Mouse (Mus musculus): ENCODE results near the gene Nr5a2. TPM values are rescaled to one million over a fixed set of nuclear protein-coding genes. Genes with fewer than 3 reads are reported as not detected.
A peak's percentile ranks its signal among the peaks of the same experiment; 100 is the strongest.

Gene Nr5a2
- total and polyA plus RNA-seq, 3 experiments: 0.18 to 0.80 (median 0.60) TPM

- intact Hi-C loops (cut with DNase I): no loop called here
- TF ChIP-seq EP300 (IDR thresholded peaks at IDR 0.05; ENCODE audit: insufficient read depth, low read depth, low read length): no peak
- TF ChIP-seq POLR2A (IDR thresholded peaks at IDR 0.05; ENCODE audit: insufficient read depth, low read depth, low read length): no peak
- peak; percentile 56 for TF ChIP-seq CTCF (IDR thresholded peaks at IDR 0.05)
Measured at GRCm38 (mm10) chr1:136866481-136867092, 93.7 kb downstream of the Nr5a2 start.

GRCm38 (mm10) chr1:136863209-136863608, 97.0 kb downstream of the Nr5a2 start:
- Histone ChIP-seq H3K9ac (ENCODE audit: low read depth, low read length) (no peak overlapping the region), H3K4me1 (ENCODE audit: control insufficient read depth, insufficient read depth, low read length) (no peaks in the 10 kb centered on the region), H3K4me3 (no peak overlapping the region), H3K27ac (no peak overlapping the region), H3K27me3 (ENCODE audit: control insufficient read depth, insufficient read depth, low read length) (no peaks in the 10 kb centered on the region), H3K36me3 (ENCODE audit: control insufficient read depth, insufficient read depth, low read length) (peaks cover under 1% of the 10 kb centered on the region; the same call in 1 of the 2 replicates), H3K79me2 (replicated peaks; ENCODE audit: control insufficient read depth, insufficient read depth, low read length) (no peaks in the 10 kb centered on the region)
- no peak for DNase-seq
- TF ChIP-seq POLR2A (IDR thresholded peaks at IDR 0.05; ENCODE audit: insufficient read depth, low read depth, low read length): no peak
- TF ChIP-seq EP300 (IDR thresholded peaks at IDR 0.05; ENCODE audit: insufficient read depth, low read depth, low read length): no peak
- TF ChIP-seq CTCF (IDR thresholded peaks at IDR 0.05): no peak
- intact Hi-C loops (cut with DNase I): no loop called here
- 63% methylated on average over 6 of the region's 6 CpGs for WGBS

More at GRCm38 (mm10) chr1:136866481-136867092, 93.7 kb downstream of the Nr5a2 start:
- H3K9ac ChIP-seq (ENCODE audit: low read depth, low read length): no peak overlapping the region
- no peaks in the 10 kb centered on the region for H3K27me3 ChIP-seq (ENCODE audit: control insufficient read depth, insufficient read depth, low read length)
- no peaks in the 10 kb centered on the region for H3K79me2 ChIP-seq (replicated peaks; ENCODE audit: control insufficient read depth, insufficient read depth, low read length)
- no peak for DNase-seq
- WGBS: 81% methylated on average over 9 of the region's 9 CpGs
- no peak overlapping the region for H3K4me3 ChIP-seq
- peaks cover 1% of the 10 kb centered on the region; the same call in 1 of the 2 replicates for H3K36me3 ChIP-seq (ENCODE audit: control insufficient read depth, insufficient read depth, low read length)
- no peaks in the 10 kb centered on the region; the same call in 1 of the 2 replicates for H3K4me1 ChIP-seq (ENCODE audit: control insufficient read depth, insufficient read depth, low read length)
- no peak overlapping the region for H3K27ac ChIP-seq

- H3K4me1 ChIP-seq (ENCODE audit: control insufficient read depth, insufficient read depth, low read length): no peaks in the 10 kb centered on the region
- H3K36me3 ChIP-seq (ENCODE audit: control insufficient read depth, insufficient read depth, low read length): no peaks in the 10 kb centered on the region
- WGBS: 54% methylated on average over 4 of the region's 4 CpGs
- no peaks in the 10 kb centered on the region for H3K27me3 ChIP-seq (ENCODE audit: control insufficient read depth, insufficient read depth, low read length)
- no peak overlapping the region for H3K27ac ChIP-seq
- no peak for DNase-seq
- intact Hi-C loops (cut with DNase I): no loop called here
- no peak overlapping the region for H3K9ac ChIP-seq (ENCODE audit: low read depth, low read length)
- H3K79me2 ChIP-seq (replicated peaks; ENCODE audit: control insufficient read depth, insufficient read depth, low read length): no peaks in the 10 kb centered on the region
- no peak for TF ChIP-seq EP300 (IDR thresholded peaks at IDR 0.05; ENCODE audit: insufficient read depth, low read depth, low read length)
- no peak overlapping the region for H3K4me3 ChIP-seq
Measured at GRCm38 (mm10) chr1:136859454-136859853, 100.8 kb downstream of the Nr5a2 start.

GRCm38 (mm10) chr1:136858724-136859123, 101.5 kb downstream of the Nr5a2 start:
- intact Hi-C loops (cut with DNase I): no loop called here
- no peaks in the 10 kb centered on the region for H3K79me2 ChIP-seq (replicated peaks; ENCODE audit: control insufficient read depth, insufficient read depth, low read length)
- no peak overlapping the region for H3K27ac ChIP-seq
- DNase-seq: no peak
- H3K27me3 ChIP-seq (ENCODE audit: control insufficient read depth, insufficient read depth, low read length): no peaks in the 10 kb centered on the region
- WGBS: 52% methylated on average over 4 of the region's 4 CpGs
- H3K4me1 ChIP-seq (ENCODE audit: control insufficient read depth, insufficient read depth, low read length): no peaks in the 10 kb centered on the region
- H3K4me3 ChIP-seq: no peak overlapping the region
- TF ChIP-seq EP300 (IDR thresholded peaks at IDR 0.05; ENCODE audit: insufficient read depth, low read depth, low read length): no peak
- TF ChIP-seq CTCF (IDR thresholded peaks at IDR 0.05): no peak
- TF ChIP-seq POLR2A (IDR thresholded peaks at IDR 0.05; ENCODE audit: insufficient read depth, low read depth, low read length): no peak
- no peak overlapping the region for H3K9ac ChIP-seq (ENCODE audit: low read depth, low read length)
- no peaks in the 10 kb centered on the region for H3K36me3 ChIP-seq (ENCODE audit: control insufficient read depth, insufficient read depth, low read length)

GRCm38 (mm10) chr1:136856104-136856503, 104.1 kb downstream of the Nr5a2 start:
- no peak overlapping the region for H3K27ac ChIP-seq
- H3K27me3 ChIP-seq (ENCODE audit: control insufficient read depth, insufficient read depth, low read length): no peaks in the 10 kb centered on the region
- H3K36me3 ChIP-seq (ENCODE audit: control insufficient read depth, insufficient read depth, low read length): no peaks in the 10 kb centered on the region
- TF ChIP-seq EP300 (IDR thresholded peaks at IDR 0.05; ENCODE audit: insufficient read depth, low read depth, low read length) (no peak), CTCF (IDR thresholded peaks at IDR 0.05) (peak; percentile 44)
- WGBS: 88% methylated on average over 3 of the region's 3 CpGs
- H3K4me3 ChIP-seq: no peak overlapping the region
- H3K4me1 ChIP-seq (ENCODE audit: control insufficient read depth, insufficient read depth, low read length): no peaks in the 10 kb centered on the region
- no peak overlapping the region for H3K9ac ChIP-seq (ENCODE audit: low read depth, low read length)
- DNase-seq: no peak
- H3K79me2 ChIP-seq (replicated peaks; ENCODE audit: control insufficient read depth, insufficient read depth, low read length): no peaks in the 10 kb centered on the region
- intact Hi-C loops (cut with DNase I): no loop called here

GRCm38 (mm10) chr1:136848791-136849190, 111.5 kb downstream of the Nr5a2 start:
- Histone ChIP-seq H3K27ac (no peak overlapping the region), H3K4me3 (no peak overlapping the region), H3K27me3 (ENCODE audit: control insufficient read depth, insufficient read depth, low read length) (no peaks in the 10 kb centered on the region), H3K4me1 (ENCODE audit: control insufficient read depth, insufficient read depth, low read length) (no peaks in the 10 kb centered on the region), H3K36me3 (ENCODE audit: control insufficient read depth, insufficient read depth, low read length) (no peaks in the 10 kb centered on the region), H3K79me2 (replicated peaks; ENCODE audit: control insufficient read depth, insufficient read depth, low read length) (no peaks in the 10 kb centered on the region), H3K9ac (ENCODE audit: low read depth, low read length) (no peak overlapping the region)
- TF ChIP-seq CTCF (IDR thresholded peaks at IDR 0.05): no peak
- TF ChIP-seq POLR2A (IDR thresholded peaks at IDR 0.05; ENCODE audit: insufficient read depth, low read depth, low read length): no peak
- no peak for TF ChIP-seq EP300 (IDR thresholded peaks at IDR 0.05; ENCODE audit: insufficient read depth, low read depth, low read length)
- intact Hi-C loops (cut with DNase I): no loop called here
- 83% methylated on average over 6 of the region's 6 CpGs for WGBS
- DNase-seq: no peak
